Mouse (Mus musculus) frontal cortex, adult (tissue): ENCODE data around the gene Mbd4.

Experiments used
- ATAC-seq: cut with Nextera tagmentation; 2 replicates; pipeline ENCODE4 v1.9.2; 2017; ENCODE audit warnings: mild to moderate bottlenecking, moderate library complexity, mixed read lengths; ENCODE audit not compliant: low TSS enrichment

Gene Mbd4

GRCm38 (mm10) chr6:115859258-115859657 lies 6.1 kb upstream of the Mbd4 start:
- ATAC-seq: no peak

- ATAC-seq: no peak
These were observed 3.2 kb upstream of the Mbd4 start for GRCm38 (mm10) chr6:115856361-115856745.

GRCm38 (mm10) chr6:115855733-115856360 lies 2.7 kb upstream of the Mbd4 start:
- ATAC-seq: no peak

- ATAC-seq: no peak
These were observed 1.3 kb upstream of the Mbd4 start for GRCm38 (mm10) chr6:115854432-115854831.

- no peak for ATAC-seq
These were observed 814 bp upstream of the Mbd4 start for GRCm38 (mm10) chr6:115853985-115854384.

GRCm38 (mm10) chr6:115852446-115853090 lies 603 bp downstream of the Mbd4 start:
- peak; percentile 3; the same call in 1 of the 2 replicates for ATAC-seq

- ATAC-seq: no peak
These were observed 4.4 kb downstream of the Mbd4 start for GRCm38 (mm10) chr6:115848598-115849304.

GRCm38 (mm10) chr6:115846640-115847411 lies 6.3 kb downstream of the Mbd4 start:
- ATAC-seq: peak; percentile 59

GRCm38 (mm10) chr6:115845006-115845405 lies 8.2 kb downstream of the Mbd4 start:
- no peak for ATAC-seq

GRCm38 (mm10) chr6:115838745-115839144 lies 14.4 kb downstream of the Mbd4 start:
- peak; percentile 2; the same call in 1 of the 2 replicates for ATAC-seq

GRCm38 (mm10) chr6:115838161-115838597 lies 15.0 kb downstream of the Mbd4 start, which contains the start of gene Efcab12:
Efcab12 (minus strand) TSS chr6:115838412.
- peak; percentile 97 for ATAC-seq

- no peak for ATAC-seq
These were observed 19.3 kb downstream of the Mbd4 start for GRCm38 (mm10) chr6:115833861-115834260.

GRCm38 (mm10) chr6:115832152-115832850 lies 20.9 kb downstream of the Mbd4 start:
- no peak for ATAC-seq

GRCm38 (mm10) chr6:115830779-115831601 lies 22.2 kb downstream of the Mbd4 start:
- no peak for ATAC-seq

- peak; percentile 65; the same call in 1 of the 2 replicates for ATAC-seq
These were observed 29.2 kb downstream of the Mbd4 start for GRCm38 (mm10) chr6:115823850-115824464.

GRCm38 (mm10) chr6:115821216-115821993 lies 31.8 kb downstream of the Mbd4 start:
- ATAC-seq: no peak

GRCm38 (mm10) chr6:115818129-115818528 lies 35.0 kb downstream of the Mbd4 start:
- ATAC-seq: no peak

- no peak for ATAC-seq
These were observed 38.1 kb downstream of the Mbd4 start for GRCm38 (mm10) chr6:115815041-115815440.

- peak; percentile 82 for ATAC-seq
These were observed 39.1 kb downstream of the Mbd4 start for GRCm38 (mm10) chr6:115814104-115814503.
